Mouse (Mus musculus): ENCODE measurements at regions not wholly inside any gene's neighbourhood (a gene's known extent, or its start where the extent isn't known, plus 50 kb on each side); places are given as distances from the start of the nearest gene placed in this dataset.
A peak's percentile ranks its signal among the peaks of the same experiment; 100 is the strongest.

DNA sequence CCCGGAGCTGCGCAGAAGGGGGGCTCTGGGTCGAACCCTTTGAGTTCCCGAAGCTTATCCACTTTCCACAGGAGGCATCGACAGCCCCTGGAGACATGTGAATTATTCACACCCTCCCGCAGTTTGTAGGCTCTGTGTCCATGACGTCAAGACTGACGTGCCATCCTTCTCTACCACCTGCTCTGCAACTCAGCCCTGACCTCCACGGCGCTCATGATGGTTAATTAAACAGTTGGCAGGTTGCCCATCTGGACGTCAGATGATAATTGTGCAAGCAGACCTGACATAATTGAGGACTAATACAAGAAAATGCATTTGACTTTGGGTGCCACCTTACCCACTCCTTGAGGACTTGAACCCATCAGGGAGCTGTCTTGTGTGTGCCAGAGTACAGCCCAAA, 121.1 kb upstream of the Ppp1r26 start:
- no peak overlapping the region for H3K4me3 ChIP-seq
- no peaks in the 10 kb centered on the region for H3K36me3 ChIP-seq
- peaks cover 32% of the 10 kb centered on the region for H3K4me1 ChIP-seq (replicated peaks)
- WGBS, result 41% methylated on average over 11 of the region's 11 CpGs
- ATAC-seq (ENCODE audit: low FRiP score), result no peak
- no peak overlapping the region for H3K27ac ChIP-seq
- no peak overlapping the region for H3K9ac ChIP-seq
- no peaks in the 10 kb centered on the region for H3K9me3 ChIP-seq
- H3K27me3 ChIP-seq, result 0 out of 2 replicates have a peak, but pooled peaks cover 3% of the 10 kb centered on the region
- no peak overlapping the region for H3K4me2 ChIP-seq

DNA sequence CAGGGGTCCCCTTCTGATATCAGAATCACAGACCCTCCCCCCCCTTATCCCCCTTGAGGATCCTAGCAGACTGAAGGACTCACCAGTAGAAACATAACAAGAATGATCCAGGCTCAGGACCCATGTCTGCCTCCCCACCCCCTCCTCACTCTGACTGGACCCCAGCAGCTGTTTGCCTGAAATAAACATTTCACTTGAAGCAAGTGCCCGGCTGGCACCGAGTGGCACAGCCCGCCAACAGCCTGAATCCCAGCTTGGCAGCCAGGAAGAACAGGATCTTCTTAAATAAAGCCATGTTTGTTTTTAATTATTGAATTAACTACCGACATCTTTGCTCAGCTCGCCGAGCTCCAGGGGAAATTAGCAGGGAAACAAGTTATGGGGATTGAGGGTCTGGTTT, 120.5 kb upstream of the Ppp1r26 start:
- H3K4me2 ChIP-seq, result no peak overlapping the region
- 73% methylated on average over 6 of the region's 6 CpGs for WGBS
- no peaks in the 10 kb centered on the region for H3K36me3 ChIP-seq
- H3K9ac ChIP-seq, result no peak overlapping the region
- H3K4me1 ChIP-seq (replicated peaks), result peaks cover 32% of the 10 kb centered on the region
- ATAC-seq (ENCODE audit: low FRiP score), result no peak
- 0 out of 2 replicates have a peak, but pooled peaks cover 3% of the 10 kb centered on the region for H3K27me3 ChIP-seq
- H3K4me3 ChIP-seq, result no peak overlapping the region
- no peaks in the 10 kb centered on the region for H3K9me3 ChIP-seq
- no peak overlapping the region for H3K27ac ChIP-seq

DNA sequence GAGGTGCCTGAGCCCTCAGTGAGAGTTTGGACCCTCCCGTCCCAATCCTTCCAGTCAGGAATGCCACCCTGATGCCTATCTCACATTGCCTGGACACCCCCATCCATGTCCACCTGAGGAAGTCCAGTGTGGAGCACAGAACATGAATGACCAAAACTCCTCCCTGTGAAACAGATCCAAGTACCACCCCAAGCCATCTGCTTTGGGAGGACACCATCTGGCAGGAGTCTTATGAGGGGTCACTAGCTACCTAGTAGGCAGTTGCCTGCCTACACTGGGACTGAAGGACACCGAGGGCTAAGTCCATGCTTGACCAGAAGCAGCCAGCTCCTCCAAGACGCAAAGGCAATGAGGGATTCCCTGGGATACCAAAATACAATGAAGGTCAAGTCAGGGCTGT, 119.9 kb upstream of the Ppp1r26 start:
- H3K36me3 ChIP-seq, result no peaks in the 10 kb centered on the region
- 83% methylated on average over 3 of the region's 3 CpGs for WGBS
- 0 out of 2 replicates have a peak, but pooled peaks cover 3% of the 10 kb centered on the region for H3K27me3 ChIP-seq
- no peak for ATAC-seq (ENCODE audit: low FRiP score)
- H3K9me3 ChIP-seq, result no peaks in the 10 kb centered on the region
- H3K9ac ChIP-seq, result no peak overlapping the region
- H3K4me2 ChIP-seq, result no peak overlapping the region
- no peak overlapping the region for H3K27ac ChIP-seq
- H3K4me1 ChIP-seq (replicated peaks), result peaks cover 32% of the 10 kb centered on the region
- H3K4me3 ChIP-seq, result no peak overlapping the region

DNA sequence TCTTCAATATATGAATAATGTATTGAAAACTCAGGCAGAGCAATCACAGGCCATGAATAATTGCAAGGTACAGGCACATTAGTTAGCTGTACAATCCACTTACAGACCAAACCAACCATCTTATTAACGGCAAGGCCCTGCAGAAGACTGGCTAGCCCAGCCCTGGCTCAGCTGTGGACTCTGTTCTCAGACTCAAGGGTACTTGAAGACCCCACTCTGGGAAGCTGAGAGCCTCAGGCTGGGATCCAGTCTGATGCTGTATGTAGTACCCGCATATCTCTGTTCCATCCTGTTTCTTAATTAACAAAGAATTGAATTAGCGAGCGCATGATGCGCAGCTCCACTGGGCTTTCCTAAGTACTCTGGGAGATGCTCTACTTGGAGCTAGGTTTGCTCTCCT, 117.5 kb upstream of the Ppp1r26 start:
- H3K4me3 ChIP-seq, result no peak overlapping the region
- no peaks in the 10 kb centered on the region for H3K36me3 ChIP-seq
- no peak; the same call in 1 of the 2 replicates for ATAC-seq (ENCODE audit: low FRiP score)
- no peak overlapping the region for H3K9ac ChIP-seq
- H3K27me3 ChIP-seq, result 0 out of 2 replicates have a peak, but pooled peaks cover under 1% of the 10 kb centered on the region
- 71% methylated on average over 5 of the region's 5 CpGs for WGBS
- H3K4me2 ChIP-seq, result no peak overlapping the region
- no peaks in the 10 kb centered on the region for H3K9me3 ChIP-seq
- peak overlapping the region; percentile 55; the same call in 1 of the 2 replicates for H3K27ac ChIP-seq
- H3K4me1 ChIP-seq (replicated peaks), result peaks cover 32% of the 10 kb centered on the region

DNA sequence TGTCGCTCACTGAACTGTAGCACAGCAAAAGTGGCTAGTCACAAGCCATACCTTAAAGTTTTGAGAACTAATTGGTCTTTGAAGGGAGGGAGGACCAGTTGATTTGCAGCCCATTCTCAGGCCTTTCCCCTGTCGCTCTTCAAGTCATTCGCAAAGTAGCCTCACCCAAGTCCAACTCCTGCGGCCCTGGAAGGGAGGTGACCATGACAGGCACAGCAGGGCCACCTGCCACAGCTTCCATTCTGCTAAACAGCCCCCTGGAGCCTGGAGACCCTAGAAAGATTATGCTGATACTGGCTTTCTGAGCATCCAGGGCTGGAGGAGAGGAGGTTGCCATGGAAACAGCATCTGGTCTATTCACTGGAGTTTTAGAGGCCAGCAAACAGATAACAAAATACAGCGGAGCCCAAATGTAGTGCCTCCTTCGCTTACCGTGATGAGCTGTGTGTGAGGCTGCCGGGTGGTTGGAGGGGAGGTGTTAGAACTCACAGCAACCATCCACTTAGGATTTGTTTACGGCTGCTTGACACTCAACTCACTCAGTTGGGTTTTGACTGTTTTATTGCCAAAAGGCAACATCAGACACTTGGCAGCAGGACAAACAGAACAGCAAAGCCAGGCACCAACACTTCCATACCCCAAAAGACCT, 111.3 kb upstream of the Ppp1r26 start:
- Histone ChIP-seq H3K4me3 (no peak overlapping the region), H3K4me1 (replicated peaks) (peaks cover 28% of the 10 kb centered on the region), H3K36me3 (no peaks in the 10 kb centered on the region), H3K4me2 (no peak overlapping the region), H3K9ac (no peak overlapping the region), H3K27ac (peak overlapping the region; percentile 53), H3K27me3 (no peaks in the 10 kb centered on the region), H3K9me3 (no peaks in the 10 kb centered on the region)
- peak; percentile 50; the same call in 1 of the 2 replicates for ATAC-seq (ENCODE audit: low FRiP score)
- 46% methylated on average over 9 of the region's 9 CpGs for WGBS

DNA sequence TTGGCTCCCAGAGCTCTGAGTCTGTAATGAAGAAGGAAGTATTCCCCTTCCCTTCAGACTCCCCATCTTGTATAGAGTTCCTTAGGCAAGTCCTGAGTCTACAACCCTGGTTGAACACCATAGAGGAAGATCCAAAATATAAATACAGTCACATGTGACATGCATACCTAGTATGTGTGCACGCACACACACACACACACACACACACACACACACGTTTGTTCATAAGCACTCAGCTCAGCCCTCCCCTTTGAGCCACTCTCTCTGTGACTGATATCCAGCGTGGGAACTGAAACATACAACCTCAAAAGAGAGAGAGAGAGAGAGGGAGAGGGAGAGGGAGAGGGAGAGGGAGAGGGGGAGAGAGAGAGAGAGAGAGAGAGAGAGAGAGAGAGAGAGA, 110.8 kb upstream of the Ppp1r26 start:
- Histone ChIP-seq H3K9me3 (no peaks in the 10 kb centered on the region), H3K36me3 (no peaks in the 10 kb centered on the region), H3K27ac (peak overlapping the region; percentile 53; the same call in 1 of the 2 replicates), H3K9ac (no peak overlapping the region), H3K4me2 (no peak overlapping the region), H3K4me1 (replicated peaks) (peaks cover 28% of the 10 kb centered on the region), H3K27me3 (no peaks in the 10 kb centered on the region), H3K4me3 (no peak overlapping the region)
- no peak for ATAC-seq (ENCODE audit: low FRiP score)
- WGBS, result 62% methylated on average over 3 of the region's 3 CpGs

DNA sequence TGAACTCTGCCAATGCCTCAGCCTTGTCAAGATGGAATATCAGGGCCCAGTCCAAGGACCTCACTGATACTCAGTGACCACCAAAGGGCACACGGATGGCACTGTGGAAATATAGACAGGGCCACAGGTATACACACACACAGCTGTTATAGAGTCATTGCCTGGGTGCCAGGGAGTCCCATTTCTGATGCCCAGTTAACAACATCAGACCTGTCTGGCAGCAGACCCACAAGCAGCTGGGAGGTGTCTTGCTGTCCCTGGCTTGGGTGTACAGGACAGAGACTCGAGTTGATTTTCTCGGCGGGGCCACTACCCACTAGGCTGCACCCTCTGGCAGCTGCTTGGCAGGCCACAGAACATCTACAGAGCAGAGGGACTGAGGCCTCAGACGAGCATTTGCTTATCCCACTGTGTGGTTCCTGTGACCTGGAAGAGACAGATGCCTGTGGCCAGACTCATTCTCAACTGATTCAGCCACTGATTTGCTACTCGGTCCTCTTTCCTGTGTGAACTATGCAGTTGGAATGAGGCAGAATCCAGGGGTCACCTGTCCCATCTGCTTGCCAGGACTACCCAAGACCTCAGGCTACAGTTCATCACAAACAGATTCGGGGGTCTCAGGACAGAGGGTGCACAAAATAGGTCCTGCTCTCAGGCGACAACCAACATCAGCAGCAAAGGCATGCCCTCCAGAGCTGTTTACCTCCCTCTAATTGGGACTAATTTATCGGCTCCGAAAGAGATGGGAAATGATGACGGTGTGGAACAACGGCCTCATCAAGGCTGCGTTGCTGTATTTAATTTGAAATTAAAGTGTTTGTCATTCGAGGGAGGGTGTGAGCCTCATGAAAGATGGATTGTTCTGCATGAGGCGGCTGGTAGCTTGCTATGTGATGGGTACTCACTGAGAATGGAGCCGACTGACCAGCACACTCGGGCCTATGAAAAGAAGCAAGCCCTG, 110.0 kb upstream of the Ppp1r26 start:
- Histone ChIP-seq H3K9me3 (no peaks in the 10 kb centered on the region), H3K27ac (no peak overlapping the region), H3K4me3 (no peak overlapping the region)

DNA sequence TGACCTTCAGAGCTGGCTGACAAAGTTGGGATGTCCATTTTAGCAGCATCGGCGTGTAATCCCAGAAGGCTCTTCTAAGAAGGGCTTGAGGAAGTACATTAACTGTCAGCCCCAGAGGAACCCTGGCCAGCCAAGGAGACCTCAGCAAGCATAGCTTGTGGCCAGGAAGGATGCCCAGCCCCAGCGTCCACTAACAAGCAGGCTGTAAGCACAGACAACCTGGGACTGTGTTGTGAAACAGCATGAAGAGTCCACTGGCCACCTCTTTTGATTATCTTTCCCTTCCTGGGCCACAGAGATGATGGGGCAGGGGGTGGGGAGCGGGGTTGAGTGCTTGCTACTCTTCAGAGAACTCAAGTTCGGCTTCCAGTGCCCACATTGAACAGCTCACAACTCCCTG, 109.0 kb upstream of the Ppp1r26 start:
- no peaks in the 10 kb centered on the region for H3K9me3 ChIP-seq
- no peaks in the 10 kb centered on the region for H3K36me3 ChIP-seq
- no peak overlapping the region for H3K4me3 ChIP-seq
- no peak overlapping the region for H3K27ac ChIP-seq
- H3K9ac ChIP-seq, result no peak overlapping the region
- H3K27me3 ChIP-seq, result no peaks in the 10 kb centered on the region
- peaks cover 28% of the 10 kb centered on the region for H3K4me1 ChIP-seq (replicated peaks)
- no peak for ATAC-seq (ENCODE audit: low FRiP score)
- no peak overlapping the region for H3K4me2 ChIP-seq
- 89% methylated on average over 5 of the region's 5 CpGs for WGBS

More for the DNA sequence above, 110.0 kb upstream of the Ppp1r26 start:
- ATAC-seq (ENCODE audit: low FRiP score), result no peak
- Histone ChIP-seq H3K4me2 (no peak overlapping the region), H3K4me1 (replicated peaks) (peaks cover 28% of the 10 kb centered on the region), H3K9ac (no peak overlapping the region), H3K27me3 (no peaks in the 10 kb centered on the region), H3K36me3 (no peaks in the 10 kb centered on the region)
- 58% methylated on average over 17 of the region's 17 CpGs for WGBS

DNA sequence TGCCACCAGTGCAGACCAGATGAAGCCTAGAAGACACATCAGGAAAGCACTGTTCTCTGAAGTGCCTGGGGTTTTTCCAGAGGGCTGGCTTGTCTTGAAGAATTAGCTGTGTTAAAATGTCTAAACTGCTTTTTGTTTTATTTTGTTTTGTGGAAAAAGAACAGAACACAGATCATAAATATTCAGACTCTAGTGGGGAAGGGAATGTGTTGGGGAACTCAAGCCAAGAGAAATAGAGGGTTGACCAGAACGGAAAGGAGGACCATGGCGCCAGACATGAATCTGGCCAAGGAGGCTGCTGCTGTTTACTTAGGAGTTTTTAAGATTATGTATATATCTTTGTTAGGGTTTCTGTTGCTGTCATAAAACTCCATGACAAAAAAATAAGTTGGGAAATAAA, 105.3 kb upstream of the Ppp1r26 start:
- no peak for ATAC-seq (ENCODE audit: low FRiP score)

DNA sequence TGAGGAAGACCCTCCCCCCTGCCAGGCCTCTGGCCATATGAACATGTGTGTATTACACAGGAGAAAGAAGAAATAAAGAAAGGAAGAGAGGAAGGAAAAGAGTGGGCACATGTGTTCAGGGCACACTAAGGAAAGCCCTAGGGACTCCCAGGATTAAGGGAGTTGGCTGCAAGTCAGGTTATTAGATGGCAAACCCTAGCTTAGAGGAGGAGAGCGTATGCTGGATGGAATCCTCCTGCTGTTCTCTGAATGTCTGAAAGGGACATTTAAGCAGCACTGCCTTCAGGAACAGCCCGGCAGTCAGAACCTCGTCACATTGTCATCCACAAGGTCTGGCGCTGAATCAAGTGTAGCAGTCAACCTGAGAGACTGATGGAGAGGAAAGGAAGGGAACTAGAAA, 98.1 kb upstream of the Ppp1r26 start:
- no peaks in the 10 kb centered on the region for H3K9me3 ChIP-seq
- H3K9ac ChIP-seq, result no peak overlapping the region
- 79% methylated on average over 4 of the region's 4 CpGs for WGBS
- ATAC-seq (ENCODE audit: low FRiP score), result no peak
- H3K27me3 ChIP-seq, result no peaks in the 10 kb centered on the region
- H3K4me3 ChIP-seq, result no peak overlapping the region
- no peaks in the 10 kb centered on the region for H3K36me3 ChIP-seq
- no peak overlapping the region for H3K4me2 ChIP-seq
- H3K4me1 ChIP-seq (replicated peaks), result no peaks in the 10 kb centered on the region
- no peak overlapping the region for H3K27ac ChIP-seq

More for the DNA sequence above, 105.3 kb upstream of the Ppp1r26 start:
- Histone ChIP-seq H3K4me3 (no peak overlapping the region), H3K36me3 (no peaks in the 10 kb centered on the region), H3K27me3 (no peaks in the 10 kb centered on the region), H3K4me2 (no peak overlapping the region), H3K27ac (no peak overlapping the region), H3K9me3 (no peaks in the 10 kb centered on the region), H3K9ac (no peak overlapping the region), H3K4me1 (replicated peaks) (peaks cover 13% of the 10 kb centered on the region)
- 97% methylated on average over 2 of the region's 2 CpGs for WGBS

DNA sequence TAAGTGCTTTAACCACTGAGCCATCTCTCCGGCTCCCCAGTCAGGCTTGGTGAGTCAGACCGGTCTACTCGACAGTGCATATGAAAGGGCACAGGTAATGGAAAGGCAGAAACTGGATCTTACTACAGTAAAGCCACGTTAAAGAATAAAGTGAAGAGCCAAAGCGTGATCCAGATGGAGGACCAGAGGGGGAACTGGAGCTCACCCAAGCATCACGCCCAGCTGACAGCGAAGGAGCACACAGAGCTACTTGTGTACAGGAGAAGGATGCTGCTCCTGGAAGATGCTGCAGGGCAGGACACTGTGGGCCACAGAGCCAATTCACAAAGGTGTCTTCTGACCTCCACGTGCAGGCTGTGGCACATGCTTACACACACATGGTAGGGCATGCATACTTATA, 96.7 kb upstream of the Ppp1r26 start:
- H3K36me3 ChIP-seq, result no peaks in the 10 kb centered on the region
- H3K27me3 ChIP-seq, result no peaks in the 10 kb centered on the region; the same call in 1 of the 2 replicates
- no peak overlapping the region for H3K27ac ChIP-seq
- no peak for ATAC-seq (ENCODE audit: low FRiP score)
- H3K4me1 ChIP-seq (replicated peaks), result no peaks in the 10 kb centered on the region
- H3K4me3 ChIP-seq, result no peak overlapping the region
- 88% methylated on average over 8 of the region's 8 CpGs for WGBS
- no peak overlapping the region for H3K9ac ChIP-seq
- H3K9me3 ChIP-seq, result no peaks in the 10 kb centered on the region
- no peak overlapping the region for H3K4me2 ChIP-seq

DNA sequence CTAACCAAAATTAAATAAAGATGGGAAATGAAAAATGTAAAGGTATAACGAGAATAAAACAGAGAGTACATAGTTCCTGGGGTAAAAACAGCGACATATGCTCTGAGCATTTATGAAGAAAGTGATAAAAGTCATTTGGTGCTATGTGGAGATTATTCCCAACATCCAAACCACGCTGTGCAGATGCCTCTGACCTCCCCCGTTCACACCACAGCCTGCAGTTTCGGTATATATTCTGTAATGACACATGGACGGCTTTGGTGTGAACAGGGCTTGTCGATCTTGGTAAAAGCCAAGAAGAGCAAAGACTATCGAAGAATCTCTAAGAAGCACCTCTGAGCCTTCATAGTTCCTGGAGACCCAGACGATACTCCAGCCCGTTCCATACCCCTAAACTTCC, 95.2 kb upstream of the Ppp1r26 start:
- Histone ChIP-seq H3K36me3 (no peaks in the 10 kb centered on the region), H3K9me3 (no peaks in the 10 kb centered on the region), H3K4me2 (no peak overlapping the region), H3K4me3 (no peak overlapping the region), H3K4me1 (replicated peaks) (no peaks in the 10 kb centered on the region), H3K27ac (no peak overlapping the region), H3K27me3 (no peaks in the 10 kb centered on the region; the same call in 1 of the 2 replicates), H3K9ac (no peak overlapping the region)
- WGBS, result 93% methylated on average over 10 of the region's 10 CpGs
- ATAC-seq (ENCODE audit: low FRiP score), result no peak

Data from hindbrain, embryonic 13.5 days (tissue).